ENCODE assay signal across 7 mouse cellular contexts in the genomic region with DNA sequence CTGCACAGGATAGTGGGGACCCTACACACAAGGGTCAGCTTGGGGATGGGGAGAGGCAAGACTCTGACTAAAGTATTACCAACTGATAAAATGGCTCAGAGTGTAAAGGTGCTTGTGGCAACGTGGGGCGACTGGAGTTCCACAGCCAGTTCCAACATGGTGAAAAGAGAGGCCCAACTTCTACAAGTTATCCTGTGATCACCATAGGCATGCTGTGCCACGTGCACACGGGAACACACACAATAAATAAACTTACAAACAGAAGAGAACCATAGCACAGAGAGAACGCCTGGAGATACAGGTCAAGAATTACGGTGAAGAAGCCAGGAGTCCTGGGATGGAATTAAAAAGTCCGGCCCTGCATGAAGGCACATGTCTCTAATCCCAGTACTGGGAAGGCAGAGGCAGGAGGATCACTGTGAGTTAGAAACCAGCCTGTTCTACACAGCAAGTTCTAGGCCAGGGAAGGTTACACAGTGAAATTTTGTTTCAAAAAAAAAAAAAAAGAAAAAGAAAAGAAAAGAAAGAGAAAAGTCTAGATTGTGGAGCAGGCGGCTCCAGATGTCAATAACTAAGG. TPM values are rescaled to one million over a fixed set of nuclear protein-coding genes. Genes with fewer than 3 reads are reported as not detected.
DNase-seq lines count a peak whose midpoint lies in the region; ATAC-seq and TF ChIP-seq lines count a peak whose summit lies in the region.

No protein-coding gene starts in this region.

- no peaks in the 10 kb centered on the region for H3K27me3 ChIP-seq in embryonic facial prominence, embryonic 15.5 days
- no peaks in the 10 kb centered on the region for H3K27me3 ChIP-seq in limb, embryonic 10.5 days (ENCODE audit: low read depth, poor library complexity, severe bottlenecking)
- H3K27me3 ChIP-seq in neural tube, embryonic 15.5 days (replicated peaks): no peaks in the 10 kb centered on the region; the same call in 1 of the 2 replicates

- under 1% methylated on average over 8 of the region's 8 CpGs for WGBS in lung, adult 2 months
- WGBS in embryonic facial prominence, embryonic 15.5 days: 12% methylated on average over 8 of the region's 8 CpGs
- 13% methylated on average over 8 of the region's 8 CpGs for WGBS in limb, embryonic 10.5 days
- WGBS in neural tube, embryonic 15.5 days: 10% methylated on average over 8 of the region's 8 CpGs

- DNase-seq in lung, adult 2 months: no peak
- DNase-seq in lung, postnatal 4 days: no peak
- no peak for DNase-seq in limb, embryonic 10.5 days (ENCODE audit: low spot score)
- DNase-seq in right cerebral cortex, adult 18-20 months: no peak
- DNase-seq in spleen, postnatal 4 days (ENCODE audit: low spot score in 2 of 2): no peak

- H3K36me3 ChIP-seq in embryonic facial prominence, embryonic 15.5 days: peaks cover 17% of the 10 kb centered on the region
- peaks cover 40% of the 10 kb centered on the region for H3K36me3 ChIP-seq in limb, embryonic 10.5 days
- H3K36me3 ChIP-seq in neural tube, embryonic 15.5 days: peaks cover 13% of the 10 kb centered on the region

- H3K27ac ChIP-seq in embryonic facial prominence, embryonic 15.5 days (replicated peaks): peak overlapping the region; percentile 85; the same call in 1 of the 2 replicates
- peak overlapping the region; percentile 92 for H3K27ac ChIP-seq in limb, embryonic 10.5 days
- peak overlapping the region; percentile 82 for H3K27ac ChIP-seq in neural tube, embryonic 15.5 days (replicated peaks)

- H3K9ac ChIP-seq in embryonic facial prominence, embryonic 15.5 days: peak overlapping the region; percentile 78
- H3K9ac ChIP-seq in neural tube, embryonic 15.5 days (replicated peaks): peak overlapping the region; percentile 77

- ATAC-seq in embryonic facial prominence, embryonic 15.5 days (ENCODE audit: insufficient number of reproducible peaks, low FRiP score, low TSS enrichment, low read depth): no peak
- ATAC-seq in neural tube, embryonic 15.5 days (ENCODE audit: low FRiP score): no peak

- no peak for TF ChIP-seq CTCF in lung, adult 2 months (IDR thresholded peaks at IDR 0.05; ENCODE audit: insufficient read depth, low read length)

- H3K4me1 ChIP-seq in lung, adult 2 months (ENCODE audit: control insufficient read depth, insufficient read depth, low read length): peaks cover 26% of the 10 kb centered on the region
- H3K4me1 ChIP-seq in embryonic facial prominence, embryonic 15.5 days: peaks cover 52% of the 10 kb centered on the region
- H3K4me1 ChIP-seq in limb, embryonic 10.5 days: peaks cover 56% of the 10 kb centered on the region
- peaks cover 51% of the 10 kb centered on the region for H3K4me1 ChIP-seq in neural tube, embryonic 15.5 days

- H3K4me3 ChIP-seq in lung, adult 2 months (replicated peaks; ENCODE audit: extremely low read depth, low read depth, low read length): peak overlapping the region; percentile 80
- H3K4me3 ChIP-seq in embryonic facial prominence, embryonic 15.5 days (replicated peaks): peak overlapping the region; percentile 83
- peak overlapping the region; percentile 88 for H3K4me3 ChIP-seq in limb, embryonic 10.5 days
- H3K4me3 ChIP-seq in neural tube, embryonic 15.5 days (replicated peaks): peak overlapping the region; percentile 88

- TF ChIP-seq POLR2A in lung, adult 2 months (IDR thresholded peaks at IDR 0.05; ENCODE audit: borderline replicate concordance, extremely low read depth, low read depth, low read length): no peak

- no peaks in the 10 kb centered on the region for H3K9me3 ChIP-seq in embryonic facial prominence, embryonic 15.5 days (replicated peaks)
- H3K9me3 ChIP-seq in limb, embryonic 10.5 days (replicated peaks): no peaks in the 10 kb centered on the region
- no peaks in the 10 kb centered on the region for H3K9me3 ChIP-seq in neural tube, embryonic 15.5 days (replicated peaks)

- H3K4me2 ChIP-seq in embryonic facial prominence, embryonic 15.5 days (replicated peaks): peak overlapping the region; percentile 83
- H3K4me2 ChIP-seq in neural tube, embryonic 15.5 days: peak overlapping the region; percentile 91

RNA-seq across cellular contexts. Expression of gene Cdc37, which starts 0.6 kb away (rescaled TPM):
- 49.3 and 65.5 TPM in 2 replicates for polyA plus RNA-seq in lung, adult 2 months (2012; rRNA removed)
- polyA plus RNA-seq in embryonic facial prominence, embryonic 15.5 days (2015; fragmentation: Nextera tagmentation; extraction: Ambion mirVana): 296 and 300 TPM in 2 replicates
- polyA plus RNA-seq in limb, embryonic 10.5 days (2016; fragmentation: Nextera tagmentation; extraction: Ambion mirVana): 434 and 487 TPM in 2 replicates
- 199 and 230 TPM in 2 replicates for polyA plus RNA-seq in neural tube, embryonic 15.5 days (2015; fragmentation: Nextera tagmentation; extraction: Ambion mirVana)

RNA-seq across cellular contexts. Expression of gene Pde4a, which starts 16.3 kb away (rescaled TPM):
- 13.1 and 13.8 TPM in 2 replicates for polyA plus RNA-seq in lung, adult 2 months (2012; rRNA removed)
- 7.5 and 9.4 TPM in 2 replicates for polyA plus RNA-seq in embryonic facial prominence, embryonic 15.5 days (2015; fragmentation: Nextera tagmentation; extraction: Ambion mirVana)
- polyA plus RNA-seq in limb, embryonic 10.5 days (2016; fragmentation: Nextera tagmentation; extraction: Ambion mirVana): 3.6 and 4.5 TPM in 2 replicates
- 37.4 and 42.1 TPM in 2 replicates for polyA plus RNA-seq in neural tube, embryonic 15.5 days (2015; fragmentation: Nextera tagmentation; extraction: Ambion mirVana)

RNA-seq across cellular contexts. Expression of gene Tyk2, which starts 18.1 kb away (rescaled TPM):
- 33.7 and 34.3 TPM in 2 replicates for polyA plus RNA-seq in lung, adult 2 months (2012; rRNA removed)
- polyA plus RNA-seq in embryonic facial prominence, embryonic 15.5 days (2015; fragmentation: Nextera tagmentation; extraction: Ambion mirVana): 13.9 and 16.0 TPM in 2 replicates
- polyA plus RNA-seq in limb, embryonic 10.5 days (2016; fragmentation: Nextera tagmentation; extraction: Ambion mirVana): 11.5 and 15.3 TPM in 2 replicates
- 9.9 and 12.4 TPM in 2 replicates for polyA plus RNA-seq in neural tube, embryonic 15.5 days (2015; fragmentation: Nextera tagmentation; extraction: Ambion mirVana)

RNA-seq across cellular contexts. Expression of gene Raver1, which starts 57.4 kb away (rescaled TPM):
- polyA plus RNA-seq in lung, adult 2 months (2012; rRNA removed): 61.9 and 63.4 TPM in 2 replicates
- 55.4 and 65.8 TPM in 2 replicates for polyA plus RNA-seq in embryonic facial prominence, embryonic 15.5 days (2015; fragmentation: Nextera tagmentation; extraction: Ambion mirVana)
- polyA plus RNA-seq in limb, embryonic 10.5 days (2016; fragmentation: Nextera tagmentation; extraction: Ambion mirVana): 109 and 115 TPM in 2 replicates
- polyA plus RNA-seq in neural tube, embryonic 15.5 days (2015; fragmentation: Nextera tagmentation; extraction: Ambion mirVana): 25.6 and 38.0 TPM in 2 replicates

RNA-seq across cellular contexts. Expression of gene Gm38431, which starts 57.4 kb away (rescaled TPM):
- polyA plus RNA-seq in lung, adult 2 months (2012; rRNA removed): 3.0 and 9.7 TPM in 2 replicates
- polyA plus RNA-seq in embryonic facial prominence, embryonic 15.5 days (2015; fragmentation: Nextera tagmentation; extraction: Ambion mirVana): 1.6 and 2.9 TPM in 2 replicates
- polyA plus RNA-seq in limb, embryonic 10.5 days (2016; fragmentation: Nextera tagmentation; extraction: Ambion mirVana): 5.4 TPM in 2 replicates
- polyA plus RNA-seq in neural tube, embryonic 15.5 days (2015; fragmentation: Nextera tagmentation; extraction: Ambion mirVana): 1.4 and 2.3 TPM in 2 replicates
